Mouse (Mus musculus): Measurements from ENCODE around the gene Ksr2. TPM values are rescaled to one million over a fixed set of nuclear protein-coding genes. Genes with fewer than 3 reads are reported as not detected.

The Ksr2 gene
- total and polyA plus RNA-seq, 2 experiments from 2014 or later, result 8.9 to 14.5 TPM

DNA sequence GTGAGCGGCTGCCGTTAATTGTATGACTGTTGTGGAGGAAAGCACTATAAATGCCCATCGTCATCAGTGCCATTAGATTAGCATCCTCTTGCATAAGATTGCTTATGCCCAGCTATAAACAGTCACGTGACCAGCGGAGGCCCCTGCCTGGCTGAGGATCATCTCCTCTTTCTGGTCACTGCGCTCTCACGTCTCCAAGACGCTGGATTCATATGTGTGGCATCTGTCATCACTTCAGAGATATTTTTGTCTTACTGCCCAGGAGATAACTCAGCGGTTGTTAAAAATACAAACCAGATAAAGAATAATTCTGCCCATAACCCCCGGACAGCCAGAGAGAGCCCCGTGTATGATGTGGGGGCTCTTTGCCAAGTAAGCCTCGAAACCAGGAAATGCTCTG is 298.4 kb downstream of the Ksr2 start:
- Histone ChIP-seq H3K9ac (replicated peaks; ENCODE audit: low read length, poor library complexity, severe bottlenecking) (no peak overlapping the region), H3K27me3 (ENCODE audit: insufficient read depth, low read length) (no peaks in the 10 kb centered on the region), H3K4me3 (ENCODE audit: low read depth, low read length) (no peak overlapping the region), H3K4me1 (ENCODE audit: insufficient read depth, low read length) (no peaks in the 10 kb centered on the region), H3K4me2 (ENCODE audit: low read depth, low read length, poor library complexity, severe bottlenecking) (no peak overlapping the region), H3K9me3 (ENCODE audit: low read length) (no peaks in the 10 kb centered on the region), H3K36me3 (ENCODE audit: insufficient read depth, low read length) (no peaks in the 10 kb centered on the region), H3K27ac (ENCODE audit: low read depth, low read length) (no peak overlapping the region)
- WGBS, result 70% methylated on average over 12 of the region's 12 CpGs
- TF ChIP-seq CTCF (IDR thresholded peaks at IDR 0.05), result no peak
- ATAC-seq (ENCODE audit: low FRiP score) (no peak), DNase-seq (ENCODE audit: low spot score) (peak; percentile 38)

DNA sequence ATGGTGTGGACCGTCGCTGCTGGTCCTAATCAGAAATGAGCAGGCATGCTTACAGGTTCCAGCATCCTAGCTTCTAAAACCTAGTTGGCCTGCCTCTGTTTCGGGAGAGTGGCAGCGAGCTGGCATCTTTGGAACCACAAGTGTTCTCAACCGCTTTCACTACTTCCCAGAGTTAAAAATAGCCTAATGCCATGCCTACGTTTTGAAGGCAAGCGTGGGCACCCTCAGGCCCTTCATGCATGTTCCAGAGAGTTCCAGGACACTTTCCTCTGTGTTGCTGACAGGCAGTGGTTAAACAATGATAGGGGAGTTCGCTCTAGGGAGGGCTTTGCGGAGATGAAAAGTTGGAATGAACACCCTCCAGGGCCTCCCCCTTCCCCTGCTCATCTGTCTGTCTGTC is 303.3 kb downstream of the Ksr2 start:
- H3K27me3 ChIP-seq (ENCODE audit: insufficient read depth, low read length), result no peaks in the 10 kb centered on the region
- WGBS, result 79% methylated on average over 9 of the region's 9 CpGs
- no peak for ATAC-seq (ENCODE audit: low FRiP score)

DNA sequence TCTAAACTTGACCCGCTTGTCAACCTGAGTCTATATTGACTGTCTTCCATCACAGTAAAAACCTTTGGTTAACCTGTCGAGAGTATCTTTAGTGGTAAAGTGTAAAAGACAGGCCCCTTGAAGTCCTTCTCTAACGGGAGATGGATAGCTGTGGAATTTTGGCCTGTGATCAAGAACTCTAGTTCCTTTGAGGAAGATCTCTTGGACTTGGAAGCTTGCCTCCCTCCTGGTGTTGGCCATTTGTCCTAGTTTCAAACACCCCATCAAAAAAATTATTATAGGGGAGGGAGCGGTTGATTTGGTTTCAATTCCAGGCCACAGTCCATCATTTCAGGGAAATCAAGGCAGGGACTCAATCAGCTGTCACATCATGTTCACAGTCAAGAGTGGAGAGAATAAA is 309.5 kb downstream of the Ksr2 start:
- ATAC-seq (ENCODE audit: low FRiP score), result no peak
- WGBS, result 87% methylated on average over 4 of the region's 4 CpGs

More for the DNA sequence above, 303.3 kb downstream of the Ksr2 start:
- Histone ChIP-seq H3K27ac (ENCODE audit: low read depth, low read length) (no peak overlapping the region), H3K4me1 (ENCODE audit: insufficient read depth, low read length) (no peaks in the 10 kb centered on the region), H3K9me3 (ENCODE audit: low read length) (no peaks in the 10 kb centered on the region), H3K36me3 (ENCODE audit: insufficient read depth, low read length) (no peaks in the 10 kb centered on the region), H3K9ac (replicated peaks; ENCODE audit: low read length, poor library complexity, severe bottlenecking) (no peak overlapping the region), H3K4me3 (ENCODE audit: low read depth, low read length) (no peak overlapping the region), H3K4me2 (ENCODE audit: low read depth, low read length, poor library complexity, severe bottlenecking) (no peak overlapping the region)
- DNase-seq (ENCODE audit: low spot score), result no peak
- TF ChIP-seq CTCF (IDR thresholded peaks at IDR 0.05), result no peak

DNA sequence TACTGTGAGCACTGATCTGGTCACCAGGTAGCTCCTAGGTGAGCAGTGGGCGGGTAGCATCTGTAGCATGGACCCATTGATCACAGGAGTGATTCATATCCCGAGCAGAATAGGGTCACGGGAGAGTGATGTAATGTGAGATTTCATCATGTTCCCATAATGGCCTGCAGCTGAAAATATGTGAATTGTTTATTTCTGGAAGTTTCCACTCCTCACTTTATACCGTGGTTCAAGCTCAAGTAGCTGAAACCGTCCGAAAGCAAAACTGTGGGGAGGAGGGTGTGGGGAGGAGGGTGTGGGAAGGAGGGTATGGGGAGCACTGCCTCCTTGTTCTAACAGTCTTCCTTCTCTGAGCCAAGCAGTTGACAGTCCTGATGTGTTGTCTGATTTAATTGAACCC is 312.7 kb downstream of the Ksr2 start:
- Histone ChIP-seq H3K36me3 (ENCODE audit: insufficient read depth, low read length) (no peaks in the 10 kb centered on the region), H3K27ac (ENCODE audit: low read depth, low read length) (no peak overlapping the region), H3K4me2 (ENCODE audit: low read depth, low read length, poor library complexity, severe bottlenecking) (no peak overlapping the region), H3K4me1 (ENCODE audit: insufficient read depth, low read length) (no peaks in the 10 kb centered on the region), H3K9me3 (ENCODE audit: low read length) (no peaks in the 10 kb centered on the region), H3K9ac (replicated peaks; ENCODE audit: low read length, poor library complexity, severe bottlenecking) (no peak overlapping the region), H3K4me3 (ENCODE audit: low read depth, low read length) (no peak overlapping the region), H3K27me3 (ENCODE audit: insufficient read depth, low read length) (no peaks in the 10 kb centered on the region)
- DNase-seq (ENCODE audit: low spot score) (no peak), ATAC-seq (ENCODE audit: low FRiP score) (no peak)
- no peak for TF ChIP-seq CTCF (IDR thresholded peaks at IDR 0.05)
- WGBS, result 83% methylated on average over 6 of the region's 6 CpGs

More for the DNA sequence above, 309.5 kb downstream of the Ksr2 start:
- Histone ChIP-seq H3K4me2 (ENCODE audit: low read depth, low read length, poor library complexity, severe bottlenecking) (no peak overlapping the region), H3K27me3 (ENCODE audit: insufficient read depth, low read length) (no peaks in the 10 kb centered on the region), H3K9ac (replicated peaks; ENCODE audit: low read length, poor library complexity, severe bottlenecking) (no peak overlapping the region), H3K27ac (ENCODE audit: low read depth, low read length) (no peak overlapping the region), H3K9me3 (ENCODE audit: low read length) (no peaks in the 10 kb centered on the region), H3K36me3 (ENCODE audit: insufficient read depth, low read length) (no peaks in the 10 kb centered on the region), H3K4me3 (ENCODE audit: low read depth, low read length) (no peak overlapping the region), H3K4me1 (ENCODE audit: insufficient read depth, low read length) (no peaks in the 10 kb centered on the region)
- no peak for TF ChIP-seq CTCF (IDR thresholded peaks at IDR 0.05)
- DNase-seq (ENCODE audit: low spot score), result no peak

DNA sequence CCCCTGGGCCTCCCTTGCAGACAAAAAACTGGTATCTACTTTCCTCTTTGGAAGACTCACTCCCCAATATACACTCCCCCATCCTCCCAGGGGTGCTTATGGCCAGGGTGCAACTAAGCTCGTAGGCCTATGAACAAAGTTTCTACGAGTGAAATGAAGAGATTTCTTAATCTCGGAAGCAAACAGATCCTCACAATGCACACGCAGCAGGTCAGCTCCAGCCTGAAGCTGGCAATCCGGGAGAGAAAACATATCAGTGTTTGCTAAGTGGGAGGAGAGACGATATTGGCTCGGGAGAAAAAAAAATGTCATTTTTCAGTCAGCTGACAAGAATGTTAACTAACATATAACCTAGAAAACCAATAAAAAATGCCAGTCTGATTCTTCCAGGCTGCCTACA is 313.3 kb downstream of the Ksr2 start:
- H3K4me2 ChIP-seq (ENCODE audit: low read depth, low read length, poor library complexity, severe bottlenecking), result no peak overlapping the region
- H3K4me3 ChIP-seq (ENCODE audit: low read depth, low read length), result no peak overlapping the region
- TF ChIP-seq CTCF (IDR thresholded peaks at IDR 0.05), result no peak
- DNase-seq (ENCODE audit: low spot score), result no peak
- no peak overlapping the region for H3K27ac ChIP-seq (ENCODE audit: low read depth, low read length)
- no peaks in the 10 kb centered on the region for H3K36me3 ChIP-seq (ENCODE audit: insufficient read depth, low read length)
- no peak for ATAC-seq (ENCODE audit: low FRiP score)
- H3K9ac ChIP-seq (replicated peaks; ENCODE audit: low read length, poor library complexity, severe bottlenecking), result no peak overlapping the region
- H3K4me1 ChIP-seq (ENCODE audit: insufficient read depth, low read length), result no peaks in the 10 kb centered on the region
- WGBS, result 58% methylated on average over 7 of the region's 7 CpGs
- H3K9me3 ChIP-seq (ENCODE audit: low read length), result no peaks in the 10 kb centered on the region
- no peaks in the 10 kb centered on the region for H3K27me3 ChIP-seq (ENCODE audit: insufficient read depth, low read length)

DNA sequence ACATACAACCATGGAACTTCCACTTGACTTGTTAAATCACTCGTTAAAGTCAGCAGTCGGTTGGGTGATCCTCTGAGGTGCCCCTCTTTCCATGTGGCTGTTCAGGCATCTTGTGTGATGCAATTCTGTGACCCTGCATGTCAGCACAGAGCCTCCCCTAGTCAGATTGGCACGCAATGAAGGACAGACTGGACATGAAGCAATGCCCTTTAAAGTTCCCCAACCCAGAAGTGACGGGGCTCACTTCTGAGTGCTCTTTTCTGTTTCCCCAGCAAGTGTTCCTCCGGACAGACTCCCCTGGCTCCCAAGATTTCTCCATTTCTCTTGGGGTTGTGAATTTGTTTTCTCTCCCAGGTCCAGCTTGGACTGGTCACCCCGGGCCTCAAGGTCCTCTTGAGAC is 317.5 kb downstream of the Ksr2 start:
- no peak for TF ChIP-seq CTCF (IDR thresholded peaks at IDR 0.05)
- DNase-seq (ENCODE audit: low spot score) (no peak), ATAC-seq (ENCODE audit: low FRiP score) (no peak)
- no peak overlapping the region for H3K9ac ChIP-seq (replicated peaks; ENCODE audit: low read length, poor library complexity, severe bottlenecking)
- 62% methylated on average over 6 of the region's 6 CpGs for WGBS
- H3K27ac ChIP-seq (ENCODE audit: low read depth, low read length), result no peak overlapping the region
- H3K36me3 ChIP-seq (ENCODE audit: insufficient read depth, low read length), result peaks cover 3% of the 10 kb centered on the region; the same call in 1 of the 2 replicates
- no peak overlapping the region for H3K4me3 ChIP-seq (ENCODE audit: low read depth, low read length)
- no peak overlapping the region for H3K4me2 ChIP-seq (ENCODE audit: low read depth, low read length, poor library complexity, severe bottlenecking)
- no peaks in the 10 kb centered on the region for H3K27me3 ChIP-seq (ENCODE audit: insufficient read depth, low read length)
- H3K9me3 ChIP-seq (ENCODE audit: low read length), result no peaks in the 10 kb centered on the region
- no peaks in the 10 kb centered on the region for H3K4me1 ChIP-seq (ENCODE audit: insufficient read depth, low read length)
